Mouse (Mus musculus): ENCODE measurements around the gene Igtp.
"Not testable (repeated sequence)": the region's sequence is repeated elsewhere in the genome, so short reads cannot be mapped to it uniquely, and the experiment has no call there.

Igtp gene

GRCm38 (mm10) chr11:58213673-58214342 lies 14.5 kb downstream of the Igtp start:
- DNase-seq (ENCODE audit: low read depth, low spot score), result no peak

GRCm38 (mm10) chr11:58214391-58215048 lies 15.2 kb downstream of the Igtp start:
- no peak for DNase-seq (ENCODE audit: low read depth, low spot score)

GRCm38 (mm10) chr11:58215049-58215430 lies 15.7 kb downstream of the Igtp start:
- DNase-seq (ENCODE audit: low read depth, low spot score), result not testable (repeated sequence)

- DNase-seq (ENCODE audit: low read depth, low spot score), result no peak
Observed at GRCm38 (mm10) chr11:58215814-58216213, 16.5 kb downstream of the Igtp start.

- no peak for DNase-seq (ENCODE audit: low read depth, low spot score)
Observed at GRCm38 (mm10) chr11:58216823-58217222, 17.5 kb downstream of the Igtp start.

GRCm38 (mm10) chr11:58223751-58224150 lies 24.4 kb downstream of the Igtp start:
- DNase-seq (ENCODE audit: low read depth, low spot score), result no peak

- DNase-seq (ENCODE audit: low read depth, low spot score), result no peak
Observed at GRCm38 (mm10) chr11:58224313-58224712, 25.0 kb downstream of the Igtp start.

- not testable (repeated sequence) for DNase-seq (ENCODE audit: low read depth, low spot score)
Observed at GRCm38 (mm10) chr11:58224872-58225271, 25.5 kb downstream of the Igtp start.

- peak; percentile 46 for DNase-seq (ENCODE audit: low read depth, low spot score)
Observed at GRCm38 (mm10) chr11:58225655-58226054, 26.3 kb downstream of the Igtp start.

GRCm38 (mm10) chr11:58226425-58226824 lies 27.1 kb downstream of the Igtp start:
- DNase-seq (ENCODE audit: low read depth, low spot score), result no peak

- DNase-seq (ENCODE audit: low read depth, low spot score), result not testable (repeated sequence)
Observed at GRCm38 (mm10) chr11:58228021-58228420, 28.7 kb downstream of the Igtp start.

- DNase-seq (ENCODE audit: low read depth, low spot score), result no peak
Observed at GRCm38 (mm10) chr11:58230396-58230910, 31.1 kb downstream of the Igtp start.

GRCm38 (mm10) chr11:58231156-58231555 lies 31.8 kb downstream of the Igtp start:
- no peak for DNase-seq (ENCODE audit: low read depth, low spot score)

GRCm38 (mm10) chr11:58234551-58234950 lies 35.2 kb downstream of the Igtp start:
- not testable (repeated sequence) for DNase-seq (ENCODE audit: low read depth, low spot score)

- DNase-seq (ENCODE audit: low read depth, low spot score), result no peak
Observed at GRCm38 (mm10) chr11:58235152-58235551, 35.8 kb downstream of the Igtp start.

- DNase-seq (ENCODE audit: low read depth, low spot score), result no peak
Observed at GRCm38 (mm10) chr11:58238840-58239791, 39.8 kb downstream of the Igtp start.

GRCm38 (mm10) chr11:58247294-58247693 lies 47.9 kb downstream of the Igtp start:
- no peak for DNase-seq (ENCODE audit: low read depth, low spot score)

- no peak for DNase-seq (ENCODE audit: low read depth, low spot score)
Observed at GRCm38 (mm10) chr11:58249203-58249981, 50.0 kb downstream of the Igtp start.

- DNase-seq (ENCODE audit: low read depth, low spot score), result no peak
Observed at GRCm38 (mm10) chr11:58250550-58250949, 51.2 kb downstream of the Igtp start.

- no peak for DNase-seq (ENCODE audit: low read depth, low spot score)
Observed at GRCm38 (mm10) chr11:58254411-58254810, 55.1 kb downstream of the Igtp start.
